Mouse (Mus musculus): ENCODE data around the gene Gnb5. TPM values are rescaled to one million over a fixed set of nuclear protein-coding genes. Genes with fewer than 3 reads are reported as not detected.
"Not testable (repeated sequence)": the region's sequence is repeated elsewhere in the genome, so short reads cannot be mapped to it uniquely, and the experiment has no call there.

Gene Gnb5
- polyA plus RNA-seq, 1 experiment from 2014 or later, result 24.0 TPM

GRCm38 (mm10) chr9:75338016-75338415 lies 31.9 kb downstream of the Gnb5 start:
- WGBS, result 96% methylated on average over 6 of the region's 6 CpGs
- no peaks in the 10 kb centered on the region for H3K9me3 ChIP-seq
- no peak overlapping the region for H3K4me3 ChIP-seq
- H3K4me1 ChIP-seq, result no peaks in the 10 kb centered on the region
- peaks cover 81% of the 10 kb centered on the region for H3K36me3 ChIP-seq (replicated peaks)
- H3K27ac ChIP-seq, result no peak overlapping the region
- no peaks in the 10 kb centered on the region for H3K27me3 ChIP-seq (ENCODE audit: poor library complexity, severe bottlenecking)
- DNase-seq (ENCODE audit: extremely low spot score, low spot score), result no peak

- H3K36me3 ChIP-seq (replicated peaks), result peaks cover 65% of the 10 kb centered on the region
- no peak for DNase-seq (ENCODE audit: extremely low spot score, low spot score)
- H3K27ac ChIP-seq, result no peak overlapping the region
- no peaks in the 10 kb centered on the region for H3K9me3 ChIP-seq
- H3K4me3 ChIP-seq, result no peak overlapping the region
- no peaks in the 10 kb centered on the region for H3K27me3 ChIP-seq (ENCODE audit: poor library complexity, severe bottlenecking)
- WGBS, result 89% methylated on average over 4 of the region's 4 CpGs
- no peaks in the 10 kb centered on the region for H3K4me1 ChIP-seq
Measured at GRCm38 (mm10) chr9:75342433-75342832, 36.3 kb downstream of the Gnb5 start.

- DNase-seq (ENCODE audit: extremely low spot score, low spot score), result no peak
- H3K27me3 ChIP-seq (ENCODE audit: poor library complexity, severe bottlenecking), result no peaks in the 10 kb centered on the region
- 91% methylated on average over 5 of the region's 5 CpGs for WGBS
- H3K9me3 ChIP-seq, result no peaks in the 10 kb centered on the region
- no peak within 1 kb of the TSS for H3K27ac ChIP-seq
- H3K4me1 ChIP-seq, result 0 out of 2 replicates have a peak, but pooled peaks cover 6% of the 10 kb centered on the region
- no peak within 1 kb of the TSS for H3K4me3 ChIP-seq
- peaks cover 36% of the 10 kb centered on the region for H3K36me3 ChIP-seq (replicated peaks)
Measured at GRCm38 (mm10) chr9:75347458-75347857, 41.4 kb downstream of the Gnb5 start, which contains the start of gene Bcl2l10. TSS of gene Bcl2l10 (plus strand) at chr9:75347758.

- no peaks in the 10 kb centered on the region for H3K9me3 ChIP-seq
- no peak for DNase-seq (ENCODE audit: extremely low spot score, low spot score)
- H3K4me3 ChIP-seq, result no peak overlapping the region
- H3K4me1 ChIP-seq, result 0 out of 2 replicates have a peak, but pooled peaks cover 6% of the 10 kb centered on the region
- H3K27ac ChIP-seq, result no peak overlapping the region
- H3K27me3 ChIP-seq (ENCODE audit: poor library complexity, severe bottlenecking), result no peaks in the 10 kb centered on the region
- WGBS, result 93% methylated on average over 17 of the region's 17 CpGs
- H3K36me3 ChIP-seq (replicated peaks), result peaks cover 30% of the 10 kb centered on the region
Measured at GRCm38 (mm10) chr9:75348066-75348465, 42.0 kb downstream of the Gnb5 start.

- H3K36me3 ChIP-seq (replicated peaks), result peaks cover 25% of the 10 kb centered on the region
- H3K27me3 ChIP-seq (ENCODE audit: poor library complexity, severe bottlenecking), result no peaks in the 10 kb centered on the region
- no peak overlapping the region for H3K27ac ChIP-seq
- no peak overlapping the region for H3K4me3 ChIP-seq
- H3K9me3 ChIP-seq, result no peaks in the 10 kb centered on the region
- 42% methylated on average over 3 of the region's 3 CpGs for WGBS
- DNase-seq (ENCODE audit: extremely low spot score, low spot score), result no peak
- 0 out of 2 replicates have a peak, but pooled peaks cover 6% of the 10 kb centered on the region for H3K4me1 ChIP-seq
Measured at GRCm38 (mm10) chr9:75348641-75349040, 42.6 kb downstream of the Gnb5 start.

- WGBS, result 77% methylated on average over 8 of the region's 8 CpGs
- Histone ChIP-seq H3K4me1 (0 out of 2 replicates have a peak, but pooled peaks cover 6% of the 10 kb centered on the region), H3K9me3 (no peaks in the 10 kb centered on the region), H3K27ac (no peak overlapping the region), H3K4me3 (no peak overlapping the region), H3K27me3 (ENCODE audit: poor library complexity, severe bottlenecking) (no peaks in the 10 kb centered on the region), H3K36me3 (replicated peaks) (no peaks in the 10 kb centered on the region)
- DNase-seq (ENCODE audit: extremely low spot score, low spot score), result no peak
Measured at GRCm38 (mm10) chr9:75353094-75353493, 47.0 kb downstream of the Gnb5 start.

- no peaks in the 10 kb centered on the region for H3K4me1 ChIP-seq
- WGBS, result 88% methylated on average over 4 of the region's 4 CpGs
- no peak overlapping the region for H3K4me3 ChIP-seq
- H3K9me3 ChIP-seq, result no peaks in the 10 kb centered on the region
- no peak for DNase-seq (ENCODE audit: extremely low spot score, low spot score)
- H3K27me3 ChIP-seq (ENCODE audit: poor library complexity, severe bottlenecking), result no peaks in the 10 kb centered on the region
- no peaks in the 10 kb centered on the region for H3K36me3 ChIP-seq (replicated peaks)
- H3K27ac ChIP-seq, result no peak overlapping the region
Measured at GRCm38 (mm10) chr9:75355783-75356182, 49.7 kb downstream of the Gnb5 start.

GRCm38 (mm10) chr9:75357087-75357654 lies 51.1 kb downstream of the Gnb5 start:
- no peak for DNase-seq (ENCODE audit: extremely low spot score, low spot score)
- 84% methylated on average over 9 of the region's 9 CpGs for WGBS
- H3K4me3 ChIP-seq, result no peak overlapping the region

GRCm38 (mm10) chr9:75361699-75362098 lies 55.6 kb downstream of the Gnb5 start:
- no peaks in the 10 kb centered on the region for H3K36me3 ChIP-seq (replicated peaks)
- no peaks in the 10 kb centered on the region for H3K9me3 ChIP-seq
- no peak overlapping the region for H3K4me3 ChIP-seq
- DNase-seq (ENCODE audit: extremely low spot score, low spot score), result peak; percentile 63
- H3K27ac ChIP-seq, result no peak overlapping the region
- no peaks in the 10 kb centered on the region for H3K4me1 ChIP-seq
- 50% methylated on average over 5 of the region's 5 CpGs for WGBS
- no peaks in the 10 kb centered on the region for H3K27me3 ChIP-seq (ENCODE audit: poor library complexity, severe bottlenecking)

More at GRCm38 (mm10) chr9:75357087-75357654, 51.1 kb downstream of the Gnb5 start:
- Histone ChIP-seq H3K27ac (no peak overlapping the region), H3K36me3 (replicated peaks) (no peaks in the 10 kb centered on the region), H3K4me1 (no peaks in the 10 kb centered on the region), H3K27me3 (ENCODE audit: poor library complexity, severe bottlenecking) (no peaks in the 10 kb centered on the region), H3K9me3 (no peaks in the 10 kb centered on the region)

- no peak overlapping the region for H3K27ac ChIP-seq
- no peak for DNase-seq (ENCODE audit: extremely low spot score, low spot score)
- 90% methylated on average over 4 of the region's 4 CpGs for WGBS
- no peak overlapping the region for H3K4me3 ChIP-seq
- H3K9me3 ChIP-seq, result no peaks in the 10 kb centered on the region
- H3K36me3 ChIP-seq (replicated peaks), result no peaks in the 10 kb centered on the region
- no peaks in the 10 kb centered on the region for H3K4me1 ChIP-seq
- no peaks in the 10 kb centered on the region for H3K27me3 ChIP-seq (ENCODE audit: poor library complexity, severe bottlenecking)
Measured at GRCm38 (mm10) chr9:75362201-75362600, 56.1 kb downstream of the Gnb5 start.

- Histone ChIP-seq H3K4me1 (no peaks in the 10 kb centered on the region), H3K36me3 (replicated peaks) (no peaks in the 10 kb centered on the region), H3K27ac (no peak overlapping the region), H3K27me3 (ENCODE audit: poor library complexity, severe bottlenecking) (no peaks in the 10 kb centered on the region), H3K9me3 (no peaks in the 10 kb centered on the region), H3K4me3 (no peak overlapping the region)
- WGBS, result 82% methylated on average over 5 of the region's 5 CpGs
- no peak for DNase-seq (ENCODE audit: extremely low spot score, low spot score)
Measured at GRCm38 (mm10) chr9:75363001-75363400, 56.9 kb downstream of the Gnb5 start.

GRCm38 (mm10) chr9:75363702-75364101 lies 57.6 kb downstream of the Gnb5 start:
- not testable (repeated sequence) for H3K27me3 ChIP-seq (ENCODE audit: poor library complexity, severe bottlenecking); DNase-seq (ENCODE audit: extremely low spot score, low spot score); H3K36me3 ChIP-seq (replicated peaks); H3K27ac ChIP-seq; H3K9me3 ChIP-seq; H3K4me1 ChIP-seq; H3K4me3 ChIP-seq
- 75% methylated on average over 7 of the region's 7 CpGs for WGBS

GRCm38 (mm10) chr9:75365195-75365594 lies 59.1 kb downstream of the Gnb5 start:
- H3K27ac ChIP-seq, result no peak overlapping the region
- H3K27me3 ChIP-seq (ENCODE audit: poor library complexity, severe bottlenecking), result no peaks in the 10 kb centered on the region
- H3K4me3 ChIP-seq, result no peak overlapping the region
- H3K9me3 ChIP-seq, result no peaks in the 10 kb centered on the region
- H3K36me3 ChIP-seq (replicated peaks), result no peaks in the 10 kb centered on the region
- no peak for DNase-seq (ENCODE audit: extremely low spot score, low spot score)
- H3K4me1 ChIP-seq, result no peaks in the 10 kb centered on the region
- WGBS, result 82% methylated on average over 4 of the region's 4 CpGs

- 86% methylated on average over 5 of the region's 5 CpGs for WGBS
Measured at GRCm38 (mm10) chr9:75366191-75366590, 60.1 kb downstream of the Gnb5 start.

More at GRCm38 (mm10) chr9:75366191-75366590, 60.1 kb downstream of the Gnb5 start:
- no peaks in the 10 kb centered on the region for H3K9me3 ChIP-seq
- H3K36me3 ChIP-seq (replicated peaks), result no peaks in the 10 kb centered on the region
- H3K27me3 ChIP-seq (ENCODE audit: poor library complexity, severe bottlenecking), result no peaks in the 10 kb centered on the region
- H3K4me1 ChIP-seq, result no peaks in the 10 kb centered on the region
- no peak overlapping the region for H3K27ac ChIP-seq
- DNase-seq (ENCODE audit: extremely low spot score, low spot score), result no peak
- no peak overlapping the region for H3K4me3 ChIP-seq

Data from forebrain, embryonic 10.5 days (tissue).